Mouse (Mus musculus) MEL (cell line): ENCODE measurements around the gene Zhx3. TPM values are rescaled to one million over a fixed set of nuclear protein-coding genes. Genes with fewer than 3 reads are reported as not detected.
A peak's percentile ranks its signal among the peaks of the same experiment; 100 is the strongest.

Experiments
- DNase-seq: peaks from one replicate; pipeline ENCODE4 v3.0.0; 2011; ENCODE audit warnings: low read depth, low spot score
- H3K27ac ChIP-seq: 2 replicates; pipeline ENCODE4 v1.5.1; 2012; ENCODE audit warnings: low read depth, mild to moderate bottlenecking, control low read depth, low read length, moderate library complexity; ENCODE audit not compliant: control insufficient read depth
- H3K27me3 ChIP-seq, 2 experiments: fragments of 150-350 bp in 1 of 2; sonication (generic) in 1 of 2; 2 replicates each; pipeline ENCODE4 v1.6.1; 2012; ENCODE audit warnings: low read length in 2 of 2, mild to moderate bottlenecking in 2 of 2, improper control_type of control experiment in 1 of 2, moderate library complexity in 1 of 2; ENCODE audit not compliant: insufficient read depth in 2 of 2, control insufficient read depth in 1 of 2
- H3K36me3 ChIP-seq, 2 experiments: 2 replicates each; pipeline ENCODE4 v1.6.1; 2012 to 2014; ENCODE audit warnings: low read length in 2 of 2, improper control_type of control experiment in 1 of 2, inconsistent platforms in 1 of 2, mild to moderate bottlenecking in 1 of 2; ENCODE audit not compliant: insufficient read depth in 2 of 2, control insufficient read depth in 1 of 2
- H3K4me1 ChIP-seq, 2 experiments: fragments of 150-350 bp in 1 of 2; sonication (generic) in 1 of 2; 2 replicates each; pipeline ENCODE4 v1.6.1; 2012; ENCODE audit warnings: low read length in 2 of 2, improper control_type of control experiment in 1 of 2, mild to moderate bottlenecking in 1 of 2; ENCODE audit not compliant: insufficient read depth in 2 of 2, control insufficient read depth in 1 of 2
- H3K4me3 ChIP-seq, 2 experiments: fragments of 150-350 bp in 1 of 2; sonication (generic) in 1 of 2; 2 replicates each; pipeline ENCODE4 v1.5.1; 2012; ENCODE audit warnings: low read depth in 2 of 2, low read length in 2 of 2, mild to moderate bottlenecking in 2 of 2, moderate library complexity in 2 of 2, control low read depth in 1 of 2, improper control_type of control experiment in 1 of 2; ENCODE audit not compliant: control insufficient read depth in 1 of 2, insufficient read depth in 1 of 2
- H3K79me2 ChIP-seq: 2 replicates; pipeline ENCODE4 v1.6.1; 2012; ENCODE audit warnings: mild to moderate bottlenecking, low read length, moderate library complexity; ENCODE audit not compliant: control insufficient read depth, poor library complexity, insufficient read depth
- H3K9ac ChIP-seq: 2 replicates; pipeline ENCODE4 v1.6.1; 2012; ENCODE audit warnings: low read depth, mild to moderate bottlenecking, control low read depth, low read length, moderate library complexity; ENCODE audit not compliant: control insufficient read depth, poor library complexity, severe bottlenecking
- H3K9me3 ChIP-seq: fragments of 150-350 bp; sonication (generic); replicated peaks from 2 replicates; pipeline ENCODE4 v1.6.1; 2012; ENCODE audit warnings: mild to moderate bottlenecking, low read length, improper control_type of control experiment, moderate library complexity; ENCODE audit not compliant: insufficient read depth
- CHD2 ChIP-seq: IDR thresholded peaks from 2 replicates; pipeline ENCODE4 v1.6.1; 2011; ENCODE audit warnings: low read length, improper control_type of control experiment
- CTCF ChIP-seq, 3 experiments: IDR thresholded peaks in 2 of 3; conservative IDR thresholded peaks in 1 of 3; 2 replicates each; pipeline ENCODE4 v1.5.1; 2011 to 2012; ENCODE audit warnings: low read length in 3 of 3, low read depth in 2 of 3, mild to moderate bottlenecking in 2 of 3, improper control_type of control experiment in 1 of 3, inconsistent platforms in 1 of 3, mixed read lengths in 1 of 3, moderate library complexity in 1 of 3; ENCODE audit not compliant: control insufficient read depth in 1 of 3, insufficient read depth in 1 of 3, poor library complexity in 1 of 3, severe bottlenecking in 1 of 3
- E2F4 ChIP-seq: IDR thresholded peaks from 2 replicates; pipeline ENCODE4 v1.6.1; 2011; ENCODE audit warnings: low read depth, low read length, improper control_type of control experiment, borderline replicate concordance
- EP300 ChIP-seq, 2 experiments: IDR thresholded peaks; 2 replicates each; pipeline ENCODE4 v1.6.1; 2011; ENCODE audit warnings: improper control_type of control experiment in 2 of 2, low read length in 2 of 2, low read depth in 1 of 2, mild to moderate bottlenecking in 1 of 2
- GABPA ChIP-seq: IDR thresholded peaks from 2 replicates; pipeline ENCODE4 v1.6.1; 2012; ENCODE audit warnings: low read depth, mild to moderate bottlenecking, inconsistent platforms, low read length, improper control_type of control experiment, moderate library complexity
- GATA1 ChIP-seq: IDR thresholded peaks from 2 replicates; pipeline ENCODE4 v1.6.1; 2011; ENCODE audit warnings: low read depth, low read length, improper control_type of control experiment
- JUND ChIP-seq: IDR thresholded peaks from 2 replicates; pipeline ENCODE4 v1.6.1; 2011; ENCODE audit warnings: low read depth, mild to moderate bottlenecking, improper control_type of control experiment, low read length
- MAFK ChIP-seq: IDR thresholded peaks from 2 replicates; pipeline ENCODE4 v1.6.1; 2011; ENCODE audit warnings: low read depth, mild to moderate bottlenecking, low read length, improper control_type of control experiment, borderline replicate concordance
- MXI1 ChIP-seq: IDR thresholded peaks from 2 replicates; pipeline ENCODE4 v1.6.1; 2011; ENCODE audit warnings: mild to moderate bottlenecking, low read depth, low read length, improper control_type of control experiment
- MYC ChIP-seq: IDR thresholded peaks from 2 replicates; pipeline ENCODE4 v1.6.1; 2011; ENCODE audit warnings: low read depth, mild to moderate bottlenecking, low read length, improper control_type of control experiment, moderate library complexity
- NELFE ChIP-seq: IDR thresholded peaks from 2 replicates; pipeline ENCODE4 v1.6.1; 2011; ENCODE audit warnings: low read depth, low read length, improper control_type of control experiment
- POLR2A ChIP-seq, 2 experiments: IDR thresholded peaks; 2 replicates each; pipeline ENCODE4 v1.6.1; 2011 to 2012; ENCODE audit warnings: low read length in 2 of 2, mild to moderate bottlenecking in 2 of 2, control low read depth in 1 of 2, improper control_type of control experiment in 1 of 2, low read depth in 1 of 2, moderate library complexity in 1 of 2; ENCODE audit not compliant: control insufficient read depth in 1 of 2, insufficient read depth in 1 of 2, poor library complexity in 1 of 2
- RAD21 ChIP-seq: IDR thresholded peaks from 2 replicates; pipeline ENCODE4 v1.6.1; 2011; ENCODE audit warnings: mild to moderate bottlenecking, low read depth, low read length, improper control_type of control experiment
- RCOR1 ChIP-seq: IDR thresholded peaks from 2 replicates; pipeline ENCODE4 v1.6.1; 2012; ENCODE audit warnings: low read depth, mild to moderate bottlenecking, inconsistent platforms, low read length, improper control_type of control experiment
- SIN3A ChIP-seq: IDR thresholded peaks from 2 replicates; pipeline ENCODE4 v1.6.1; 2012; ENCODE audit warnings: low read length, improper control_type of control experiment, inconsistent platforms
- SMC3 ChIP-seq: IDR thresholded peaks from 2 replicates; pipeline ENCODE4 v1.6.1; 2011; ENCODE audit warnings: low read depth, low read length, improper control_type of control experiment
- TAL1 ChIP-seq: IDR thresholded peaks from 2 replicates; pipeline ENCODE4 v1.6.1; 2012; ENCODE audit warnings: mild to moderate bottlenecking, inconsistent platforms, low read length, moderate library complexity, mixed read lengths
- TBP ChIP-seq: IDR thresholded peaks from 2 replicates; pipeline ENCODE4 v1.8.0; 2011; ENCODE audit warnings: low read depth, low read length, improper control_type of control experiment
- USF2 ChIP-seq, 2 experiments: IDR thresholded peaks; 2 replicates each; pipeline ENCODE4 v1.6.1; 2011 to 2012; ENCODE audit warnings: improper control_type of control experiment in 2 of 2, low read length in 2 of 2, borderline replicate concordance in 1 of 2, inconsistent platforms in 1 of 2, low read depth in 1 of 2, mild to moderate bottlenecking in 1 of 2; ENCODE audit not compliant: insufficient read depth in 1 of 2
- ZC3H11A ChIP-seq: IDR thresholded peaks from 2 replicates; pipeline ENCODE4 v1.6.1; 2012; ENCODE audit warnings: low read depth, mild to moderate bottlenecking, inconsistent platforms, low read length, improper control_type of control experiment
- ZKSCAN1 ChIP-seq: IDR thresholded peaks from 2 replicates; pipeline ENCODE4 v1.6.1; 2012; ENCODE audit warnings: low read depth, mild to moderate bottlenecking, inconsistent platforms, low read length, improper control_type of control experiment, moderate library complexity
- polyA plus RNA-seq, 2 experiments: library from polyadenylated mRNA; stranded (reverse) in 1 of 2; unstranded in 1 of 2; fragments of >175 nt in 1 of 2; fragments of >200 nt in 1 of 2; gene quantifications; 2 replicates each; pipeline versions ENCODE4 v1.2.1 to v1.2.4; 2012; ENCODE audit warnings: low replicate concordance in 2 of 2, low read depth in 1 of 2; ENCODE audit not compliant: insufficient read length in 2 of 2, insufficient read depth in 1 of 2, missing spikeins in 1 of 2
- total RNA-seq: library from RNA; depleted of rRNA; stranded (reverse); fragments of 300-350 nt; gene quantifications from 2 replicates; pipeline ENCODE4 v1.2.3, GENCODE M21; 2012

Zhx3 gene
- total and polyA plus RNA-seq, 3 experiments, result 4.4 to 4.8 TPM; not detected in 1

DNA sequence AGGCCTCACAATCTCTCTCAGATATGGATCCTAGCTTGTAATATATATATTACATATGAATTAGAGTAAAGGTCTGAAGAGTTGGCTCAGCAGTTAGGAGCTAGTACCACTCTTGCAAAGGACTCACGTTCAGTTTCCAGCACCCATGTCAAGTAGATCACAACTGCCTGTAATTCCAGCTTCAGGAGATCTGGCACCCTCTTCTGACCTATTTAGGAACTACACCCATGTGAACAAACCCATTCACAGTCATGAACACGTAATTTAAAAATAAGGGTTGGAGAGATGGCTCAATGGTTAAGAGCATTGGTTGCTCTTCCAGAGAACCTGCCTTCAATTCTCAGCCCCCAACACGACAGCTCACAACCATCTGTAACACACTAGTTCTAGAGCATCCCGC lies 3.3 kb upstream of the Zhx3 start:
- Histone ChIP-seq H3K4me1 (peaks cover 4% of the 10 kb centered on the region in 2 experiments; a peak in 1 of 4 replicates), H3K4me3 (no peak overlapping the region), H3K79me2 (peaks cover 9% of the 10 kb centered on the region), H3K27ac (no peak overlapping the region), H3K9me3 (no peaks in the 10 kb centered on the region), H3K9ac (no peak overlapping the region), H3K36me3 (peaks cover 0 to 4% of the 10 kb centered on the region in 2 experiments; a peak in 1 of 4 replicates), H3K27me3 (no peaks in the 10 kb centered on the region)
- peak; percentile 73 for DNase-seq
- peak; percentile 21 to 72 (median 66); a peak in 5 of 6 replicates for TF ChIP-seq CTCF (IDR thresholded peaks at IDR 0.05 in 2 of 3, conservative IDR thresholded peaks at IDR 0.05 in 1 of 3; ENCODE audit: control insufficient read depth in 1 of 3, insufficient read depth in 1 of 3, low read depth in 2 of 3, low read length in 3 of 3, poor library complexity in 1 of 3, severe bottlenecking in 1 of 3)
- peak; percentile 59 for TF ChIP-seq ZC3H11A
- no peak for TF ChIP-seq GABPA
- TF ChIP-seq TBP, result no peak
- TF ChIP-seq SMC3, result peak; percentile 69
- peak; percentile 72 for TF ChIP-seq RAD21
- TF ChIP-seq MXI1, result no peak

GRCm38 (mm10) chr2:160874231-160874877 lies 1.6 kb upstream of the Zhx3 start:
- Histone ChIP-seq H3K4me3 (no peak overlapping the region), H3K4me1 (peaks cover 5 to 6% of the 10 kb centered on the region in 2 experiments; a peak in 2 of 4 replicates), H3K9me3 (no peaks in the 10 kb centered on the region), H3K79me2 (peaks cover 9% of the 10 kb centered on the region), H3K27ac (no peak overlapping the region), H3K9ac (no peak overlapping the region), H3K27me3 (no peaks in the 10 kb centered on the region), H3K36me3 (peaks cover 0 to 9% of the 10 kb centered on the region in 2 experiments; a peak in 2 of 4 replicates)
- TF ChIP-seq EP300 (IDR thresholded peaks at IDR 0.05; ENCODE audit: low read depth in 1 of 2, low read length in 2 of 2) (no peak), ZC3H11A (no peak), RCOR1 (no peak), GABPA (no peak), TBP (no peak), SIN3A (no peak), CHD2 (no peak), JUND (no peak), MAFK (no peak), NELFE (no peak), USF2 (IDR thresholded peaks at IDR 0.05; ENCODE audit: borderline replicate concordance in 1 of 2, insufficient read depth in 1 of 2, low read depth in 1 of 2, low read length in 2 of 2) (no peak), GATA1 (no peak), MYC (no peak), TAL1 (no peak), ZKSCAN1 (no peak), RAD21 (no peak), POLR2A (IDR thresholded peaks at IDR 0.05; ENCODE audit: control insufficient read depth in 1 of 2, insufficient read depth in 1 of 2, low read depth in 1 of 2, low read length in 2 of 2, poor library complexity in 1 of 2) (no peak), E2F4 (no peak)
- DNase-seq, result no peak
